Mouse (Mus musculus): ENCODE measurements around the gene Dgki. TPM values are rescaled to one million over a fixed set of nuclear protein-coding genes. Genes with fewer than 3 reads are reported as not detected.
A peak's percentile ranks its signal among the peaks of the same experiment; 100 is the strongest.

Gene Dgki
- polyA plus RNA-seq, 1 experiment from 2014 or later, result 0.56 TPM

GRCm38 (mm10) chr6:36835351-36835750, 464.6 kb downstream of the Dgki start:
- H3K36me3 ChIP-seq (replicated peaks), result no peaks in the 10 kb centered on the region
- no peak overlapping the region for H3K27ac ChIP-seq (replicated peaks)
- 60% methylated on average over 3 of the region's 3 CpGs for WGBS
- DNase-seq (ENCODE audit: low spot score), result no peak
- peaks cover 30% of the 10 kb centered on the region for H3K4me1 ChIP-seq
- H3K27me3 ChIP-seq (replicated peaks; ENCODE audit: low read depth, poor library complexity, severe bottlenecking), result no peaks in the 10 kb centered on the region
- no peak overlapping the region for H3K4me3 ChIP-seq
- no peaks in the 10 kb centered on the region for H3K9me3 ChIP-seq

GRCm38 (mm10) chr6:36834695-36835265, 465.2 kb downstream of the Dgki start:
- Histone ChIP-seq H3K36me3 (replicated peaks) (no peaks in the 10 kb centered on the region), H3K4me3 (no peak overlapping the region), H3K27ac (replicated peaks) (no peak overlapping the region), H3K27me3 (replicated peaks; ENCODE audit: low read depth, poor library complexity, severe bottlenecking) (no peaks in the 10 kb centered on the region), H3K9me3 (no peaks in the 10 kb centered on the region), H3K4me1 (peaks cover 26% of the 10 kb centered on the region)
- WGBS, result 83% methylated on average over 4 of the region's 4 CpGs
- DNase-seq (ENCODE audit: low spot score), result no peak

- Histone ChIP-seq H3K27ac (replicated peaks) (no peak overlapping the region), H3K36me3 (replicated peaks) (no peaks in the 10 kb centered on the region), H3K4me3 (no peak overlapping the region), H3K4me1 (peaks cover 21% of the 10 kb centered on the region), H3K27me3 (replicated peaks; ENCODE audit: low read depth, poor library complexity, severe bottlenecking) (no peaks in the 10 kb centered on the region), H3K9me3 (0 out of 2 replicates have a peak, but pooled peaks cover 3% of the 10 kb centered on the region)
- WGBS, result 78% methylated on average over 4 of the region's 4 CpGs
- no peak for DNase-seq (ENCODE audit: low spot score)
Measured at GRCm38 (mm10) chr6:36832681-36833080, 467.3 kb downstream of the Dgki start.

GRCm38 (mm10) chr6:36832207-36832606, 467.8 kb downstream of the Dgki start:
- 0 out of 2 replicates have a peak, but pooled peaks cover 3% of the 10 kb centered on the region for H3K9me3 ChIP-seq
- no peak for DNase-seq (ENCODE audit: low spot score)
- peaks cover 17% of the 10 kb centered on the region for H3K4me1 ChIP-seq
- H3K27ac ChIP-seq (replicated peaks), result no peak overlapping the region
- no peaks in the 10 kb centered on the region for H3K36me3 ChIP-seq (replicated peaks)
- H3K4me3 ChIP-seq, result no peak overlapping the region
- H3K27me3 ChIP-seq (replicated peaks; ENCODE audit: low read depth, poor library complexity, severe bottlenecking), result no peaks in the 10 kb centered on the region
- WGBS, result 72% methylated on average over 2 of the region's 2 CpGs

GRCm38 (mm10) chr6:36830371-36830925, 469.5 kb downstream of the Dgki start:
- DNase-seq (ENCODE audit: low spot score), result no peak
- Histone ChIP-seq H3K27ac (replicated peaks) (no peak overlapping the region), H3K4me1 (peaks cover 6% of the 10 kb centered on the region; the same call in 1 of the 2 replicates), H3K4me3 (no peak overlapping the region), H3K36me3 (replicated peaks) (no peaks in the 10 kb centered on the region), H3K27me3 (replicated peaks; ENCODE audit: low read depth, poor library complexity, severe bottlenecking) (no peaks in the 10 kb centered on the region), H3K9me3 (0 out of 2 replicates have a peak, but pooled peaks cover 4% of the 10 kb centered on the region)
- 90% methylated on average over 9 of the region's 9 CpGs for WGBS

GRCm38 (mm10) chr6:36819784-36820050, 480.3 kb downstream of the Dgki start:
- Histone ChIP-seq H3K9me3 (no peaks in the 10 kb centered on the region), H3K27me3 (replicated peaks; ENCODE audit: low read depth, poor library complexity, severe bottlenecking) (no peaks in the 10 kb centered on the region), H3K27ac (replicated peaks) (no peak overlapping the region), H3K4me3 (no peak overlapping the region), H3K4me1 (peaks cover 11% of the 10 kb centered on the region), H3K36me3 (replicated peaks) (no peaks in the 10 kb centered on the region)
- DNase-seq (ENCODE audit: low spot score), result no peak

- Histone ChIP-seq H3K36me3 (replicated peaks) (no peaks in the 10 kb centered on the region), H3K9me3 (no peaks in the 10 kb centered on the region), H3K27ac (replicated peaks) (peak overlapping the region; percentile 71; the same call in 1 of the 2 replicates), H3K4me1 (peaks cover 11% of the 10 kb centered on the region), H3K4me3 (no peak overlapping the region), H3K27me3 (replicated peaks; ENCODE audit: low read depth, poor library complexity, severe bottlenecking) (no peaks in the 10 kb centered on the region)
- WGBS, result 64% methylated on average over 8 of the region's 8 CpGs
- DNase-seq (ENCODE audit: low spot score), result peak; percentile 34
Measured at GRCm38 (mm10) chr6:36819019-36819783, 480.8 kb downstream of the Dgki start.

- WGBS, result 83% methylated on average over 4 of the region's 4 CpGs
- H3K36me3 ChIP-seq (replicated peaks), result no peaks in the 10 kb centered on the region
- no peak overlapping the region for H3K27ac ChIP-seq (replicated peaks)
- H3K4me1 ChIP-seq, result peaks cover 11% of the 10 kb centered on the region
- no peak for DNase-seq (ENCODE audit: low spot score)
- no peaks in the 10 kb centered on the region for H3K9me3 ChIP-seq
- H3K27me3 ChIP-seq (replicated peaks; ENCODE audit: low read depth, poor library complexity, severe bottlenecking), result no peaks in the 10 kb centered on the region
- no peak overlapping the region for H3K4me3 ChIP-seq
Measured at GRCm38 (mm10) chr6:36818281-36819018, 481.5 kb downstream of the Dgki start.

GRCm38 (mm10) chr6:36816666-36817065, 483.3 kb downstream of the Dgki start:
- 92% methylated on average over 3 of the region's 3 CpGs for WGBS
- DNase-seq (ENCODE audit: low spot score), result no peak

GRCm38 (mm10) chr6:36815992-36816391, 484.0 kb downstream of the Dgki start:
- DNase-seq (ENCODE audit: low spot score), result no peak
- no peaks in the 10 kb centered on the region for H3K27me3 ChIP-seq (replicated peaks; ENCODE audit: low read depth, poor library complexity, severe bottlenecking)
- H3K4me3 ChIP-seq, result no peak overlapping the region
- H3K4me1 ChIP-seq, result peaks cover 12% of the 10 kb centered on the region
- 85% methylated on average over 2 of the region's 2 CpGs for WGBS
- H3K27ac ChIP-seq (replicated peaks), result no peak overlapping the region
- no peaks in the 10 kb centered on the region for H3K36me3 ChIP-seq (replicated peaks)
- no peaks in the 10 kb centered on the region for H3K9me3 ChIP-seq

More at GRCm38 (mm10) chr6:36816666-36817065, 483.3 kb downstream of the Dgki start:
- Histone ChIP-seq H3K9me3 (no peaks in the 10 kb centered on the region), H3K4me1 (peaks cover 11% of the 10 kb centered on the region), H3K27me3 (replicated peaks; ENCODE audit: low read depth, poor library complexity, severe bottlenecking) (no peaks in the 10 kb centered on the region), H3K36me3 (replicated peaks) (no peaks in the 10 kb centered on the region), H3K27ac (replicated peaks) (no peak overlapping the region), H3K4me3 (no peak overlapping the region)

- H3K4me1 ChIP-seq, result peaks cover 32% of the 10 kb centered on the region
- no peaks in the 10 kb centered on the region for H3K27me3 ChIP-seq (replicated peaks; ENCODE audit: low read depth, poor library complexity, severe bottlenecking)
- no peaks in the 10 kb centered on the region for H3K9me3 ChIP-seq
- 74% methylated on average over 7 of the region's 7 CpGs for WGBS
- DNase-seq (ENCODE audit: low spot score), result no peak
- no peak overlapping the region for H3K4me3 ChIP-seq
- no peak overlapping the region for H3K27ac ChIP-seq (replicated peaks)
- no peaks in the 10 kb centered on the region for H3K36me3 ChIP-seq (replicated peaks)
Measured at GRCm38 (mm10) chr6:36812666-36813515, 487.1 kb downstream of the Dgki start.

- Histone ChIP-seq H3K36me3 (replicated peaks) (peaks cover 18% of the 10 kb centered on the region), H3K27ac (replicated peaks) (peak overlapping the region; percentile 95), H3K4me3 (peak overlapping the region; percentile 77), H3K9me3 (no peaks in the 10 kb centered on the region), H3K27me3 (replicated peaks; ENCODE audit: low read depth, poor library complexity, severe bottlenecking) (no peaks in the 10 kb centered on the region), H3K4me1 (peaks cover 43% of the 10 kb centered on the region)
- peak; percentile 37 for DNase-seq (ENCODE audit: low spot score)
- 9% methylated on average over 5 of the region's 5 CpGs for WGBS
Measured at GRCm38 (mm10) chr6:36810448-36810847, 489.5 kb downstream of the Dgki start.
